Mouse (Mus musculus) mouse trophoblast stem cell (cell line): ENCODE measurements around the gene 1110059E24Rik.
"Not testable (repeated sequence)": the region's sequence is repeated elsewhere in the genome, so short reads cannot be mapped to it uniquely, and the experiment has no call there.

Experiments used
- in situ Hi-C, 2 experiments: fragments of 300-500 bp; cut with MseI, MboI; formaldehyde crosslinking; loops; 2 replicates in 1 of 2; 3 replicates in 1 of 2; pipeline ENCODE4 v1.15.1; 2025

The 1110059E24Rik gene

GRCm38 (mm10) chr19:21626271-21626988 lies 26.3 kb downstream of the 1110059E24Rik start:
- in situ Hi-C loops = no loop called here

GRCm38 (mm10) chr19:21624148-21624535 lies 28.6 kb downstream of the 1110059E24Rik start:
- in situ Hi-C loops = no loop called here

GRCm38 (mm10) chr19:21623410-21624147 lies 29.2 kb downstream of the 1110059E24Rik start:
- in situ Hi-C loops = no loop called here

- in situ Hi-C loops = no loop called here
These were observed 37.0 kb downstream of the 1110059E24Rik start for GRCm38 (mm10) chr19:21615801-21616200.

- in situ Hi-C loops = no loop called here
These were observed 40.8 kb downstream of the 1110059E24Rik start for GRCm38 (mm10) chr19:21611725-21612575.

GRCm38 (mm10) chr19:21611297-21611696 lies 41.5 kb downstream of the 1110059E24Rik start:
- in situ Hi-C loops = no loop called here

- in situ Hi-C loops = no loop called here
These were observed 42.5 kb downstream of the 1110059E24Rik start for GRCm38 (mm10) chr19:21610240-21610639.

- in situ Hi-C loops = no loop called here
These were observed 47.5 kb downstream of the 1110059E24Rik start for GRCm38 (mm10) chr19:21605294-21605693.

- in situ Hi-C loops = no loop called here
These were observed 48.9 kb downstream of the 1110059E24Rik start for GRCm38 (mm10) chr19:21603836-21604235.

- in situ Hi-C loops = no loop called here
These were observed 51.2 kb downstream of the 1110059E24Rik start for GRCm38 (mm10) chr19:21601541-21602101.

- in situ Hi-C loops = no loop called here
These were observed 54.0 kb downstream of the 1110059E24Rik start for GRCm38 (mm10) chr19:21598659-21599352.

- in situ Hi-C loops = no loop called here
These were observed 58.1 kb downstream of the 1110059E24Rik start for GRCm38 (mm10) chr19:21594676-21595075.

- in situ Hi-C loops = not testable (repeated sequence)
These were observed 60.6 kb downstream of the 1110059E24Rik start for GRCm38 (mm10) chr19:21592216-21592615.

- in situ Hi-C loops = no loop called here
These were observed 62.9 kb downstream of the 1110059E24Rik start for GRCm38 (mm10) chr19:21589888-21590287.

GRCm38 (mm10) chr19:21587593-21587992 lies 65.2 kb downstream of the 1110059E24Rik start:
- in situ Hi-C loops = no loop called here

- in situ Hi-C loops = no loop called here
These were observed 66.2 kb downstream of the 1110059E24Rik start for GRCm38 (mm10) chr19:21586546-21586945.

GRCm38 (mm10) chr19:21585868-21586267 lies 66.9 kb downstream of the 1110059E24Rik start:
- in situ Hi-C loops = no loop called here

GRCm38 (mm10) chr19:21583986-21584385 lies 68.8 kb downstream of the 1110059E24Rik start:
- in situ Hi-C loops = no loop called here

GRCm38 (mm10) chr19:21583523-21583984 lies 69.2 kb downstream of the 1110059E24Rik start:
- in situ Hi-C loops = no loop called here

- in situ Hi-C loops = no loop called here
These were observed 71.4 kb downstream of the 1110059E24Rik start for GRCm38 (mm10) chr19:21581404-21581803.

- in situ Hi-C loops = loop anchor here in 1 of 2 experiments (10.0 kb wide), 1 partner anchor 165 kb away; no protein-coding TSS in a partner anchor
These were observed 72.9 kb downstream of the 1110059E24Rik start for GRCm38 (mm10) chr19:21579896-21580295.
